Mouse (Mus musculus) erythroblast, embryonic 14.5 days (primary cell): ENCODE data around the gene Gm11111. TPM values are rescaled to one million over a fixed set of nuclear protein-coding genes. Genes with fewer than 3 reads are reported as not detected.
"Not testable (repeated sequence)": the region's sequence is repeated elsewhere in the genome, so short reads cannot be mapped to it uniquely, and the experiment has no call there.

Source experiments
- H3K27me3 ChIP-seq: 2 replicates; pipeline ENCODE4 v1.6.1; 2012; ENCODE audit warnings: inconsistent platforms; ENCODE audit not compliant: control insufficient read depth
- H3K36me3 ChIP-seq: 2 replicates; pipeline ENCODE4 v1.6.1; 2012; ENCODE audit warnings: mild to moderate bottlenecking, inconsistent platforms; ENCODE audit not compliant: control insufficient read depth
- H3K4me1 ChIP-seq: 2 replicates; pipeline ENCODE4 v1.6.1; 2012; ENCODE audit warnings: inconsistent platforms; ENCODE audit not compliant: control insufficient read depth
- H3K4me3 ChIP-seq: replicated peaks from 2 replicates; pipeline ENCODE3; 2012; ENCODE audit warnings: moderate library complexity, mild to moderate bottlenecking, inconsistent platforms
- H3K9me3 ChIP-seq: 2 replicates; pipeline ENCODE4 v1.6.1; 2012; ENCODE audit warnings: low read length, inconsistent platforms, mixed read lengths; ENCODE audit not compliant: control insufficient read depth
- GATA1 ChIP-seq: IDR thresholded peaks from 2 replicates; pipeline ENCODE4 v1.6.1; 2012; ENCODE audit warnings: low read length, inconsistent platforms, mixed read lengths
- TAL1 ChIP-seq: IDR thresholded peaks from 3 replicates; pipeline ENCODE4 v1.6.1; 2012; ENCODE audit warnings: low read length, inconsistent platforms, mixed read lengths
- polyA plus RNA-seq: library from polyadenylated mRNA; stranded (reverse); fragments of >175 nt; gene quantifications from 2 replicates; pipeline ENCODE4 v1.2.3, GENCODE M21; 2012

Gm11111 gene
- polyA plus RNA-seq, 1 experiment, result not detected

DNA sequence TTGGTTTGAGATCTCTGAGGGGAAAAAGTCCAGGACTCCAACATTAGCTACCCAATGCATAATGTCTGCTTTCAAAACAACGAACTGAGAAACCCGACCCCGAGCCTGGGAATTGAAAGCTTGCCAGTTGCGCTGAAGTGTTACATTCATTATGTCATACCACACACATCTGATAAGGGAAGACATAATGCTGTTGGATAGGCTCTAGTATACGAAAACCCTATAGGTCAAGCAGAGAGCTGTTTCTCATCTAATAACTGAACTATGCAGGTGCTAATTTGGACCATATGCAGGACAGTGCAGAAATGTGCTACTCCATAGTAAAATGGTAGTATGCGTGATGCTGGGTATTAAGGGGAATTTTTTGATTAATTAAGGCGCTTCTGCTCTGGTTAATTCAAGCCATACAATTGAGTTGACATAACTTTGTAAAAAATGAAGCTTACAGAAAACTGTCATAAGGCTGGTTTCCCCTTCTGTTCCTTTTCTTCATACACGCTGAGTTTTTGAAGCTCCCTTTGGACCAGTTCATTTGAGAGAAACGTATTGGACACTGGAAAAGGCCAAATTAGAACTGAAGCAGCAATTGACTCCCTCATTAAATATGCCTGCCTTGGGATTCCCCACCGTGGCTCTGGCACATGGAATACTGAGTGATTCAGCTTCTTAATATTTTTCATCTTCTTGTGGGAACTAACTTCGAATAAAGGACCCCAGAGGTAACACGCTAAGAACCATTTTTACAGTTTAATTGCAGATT, 22.4 kb downstream of the Gm11111 start:
- no peaks in the 10 kb centered on the region for H3K27me3 ChIP-seq
- no peaks in the 10 kb centered on the region for H3K36me3 ChIP-seq
- peaks cover 8% of the 10 kb centered on the region for H3K9me3 ChIP-seq
- H3K4me1 ChIP-seq, result no peaks in the 10 kb centered on the region
- H3K4me3 ChIP-seq, result no peak overlapping the region
- no peak for TF ChIP-seq TAL1
- no peak for TF ChIP-seq GATA1

DNA sequence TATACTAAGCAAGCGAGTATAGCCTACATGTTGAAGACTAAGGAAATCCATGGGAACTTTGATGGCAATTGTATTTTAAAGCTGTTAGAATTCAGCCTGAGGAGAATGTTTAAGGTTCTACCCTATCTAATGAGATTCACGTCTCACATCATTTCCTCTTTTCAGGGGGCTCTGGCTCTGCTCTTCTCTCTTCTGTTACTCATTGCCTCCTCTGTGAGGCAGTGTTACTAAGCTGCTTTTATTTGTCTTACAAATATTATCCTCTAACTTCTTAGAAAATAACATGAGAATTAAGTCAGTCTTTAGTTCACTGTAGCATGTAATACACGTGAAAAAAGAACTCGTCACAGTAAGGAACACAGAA, 23.0 kb downstream of the Gm11111 start:
- H3K9me3 ChIP-seq, result peaks cover 8% of the 10 kb centered on the region
- no peak for TF ChIP-seq TAL1
- no peak for TF ChIP-seq GATA1
- H3K27me3 ChIP-seq, result no peaks in the 10 kb centered on the region
- H3K36me3 ChIP-seq, result no peaks in the 10 kb centered on the region
- H3K4me1 ChIP-seq, result no peaks in the 10 kb centered on the region
- H3K4me3 ChIP-seq, result no peak overlapping the region

DNA sequence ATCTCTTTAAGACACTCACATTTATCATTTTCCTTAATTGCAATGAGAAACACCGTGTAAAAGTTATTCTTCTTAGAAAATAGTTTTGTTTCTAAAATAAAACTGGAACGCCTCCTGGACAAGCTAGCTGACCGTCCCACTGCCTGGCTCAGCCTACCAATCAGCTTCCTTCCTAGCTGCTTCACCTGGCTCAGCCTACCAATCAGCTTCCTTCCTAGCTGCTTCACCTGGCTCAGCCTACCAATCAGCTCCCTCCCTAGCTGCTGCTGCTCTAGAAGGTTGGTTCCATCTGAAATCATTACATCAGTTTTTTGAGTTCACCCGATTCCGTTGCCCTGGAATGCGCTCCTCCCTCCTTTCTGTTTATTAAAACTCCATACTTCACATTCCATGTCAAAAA, 24.0 kb downstream of the Gm11111 start:
- H3K4me1 ChIP-seq, H3K9me3 ChIP-seq, H3K4me3 ChIP-seq, H3K36me3 ChIP-seq, H3K27me3 ChIP-seq: not testable (repeated sequence)

DNA sequence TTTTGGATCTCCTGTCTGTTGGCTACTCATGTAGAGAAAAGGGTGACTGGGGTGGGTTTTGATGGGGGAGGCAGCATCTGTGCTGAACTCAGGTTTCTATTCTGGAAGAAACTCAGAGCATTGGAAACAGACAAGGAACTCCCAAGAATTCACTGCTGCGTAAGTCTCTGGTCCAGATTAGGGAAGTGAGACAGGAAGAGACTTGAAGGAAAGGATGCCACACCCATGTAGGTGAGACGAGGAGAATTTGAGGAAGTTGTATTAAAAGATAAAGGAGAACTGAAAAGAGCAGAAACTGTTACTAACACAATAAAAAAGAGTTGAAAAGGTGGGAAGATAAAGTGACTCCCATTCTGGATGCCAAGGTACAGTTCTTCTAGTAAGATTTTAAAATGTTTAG, 25.9 kb downstream of the Gm11111 start:
- no peaks in the 10 kb centered on the region for H3K36me3 ChIP-seq
- H3K4me1 ChIP-seq, result no peaks in the 10 kb centered on the region
- peaks cover 8% of the 10 kb centered on the region for H3K9me3 ChIP-seq
- TF ChIP-seq TAL1, result no peak
- TF ChIP-seq GATA1, result no peak
- H3K4me3 ChIP-seq, result no peak overlapping the region
- no peaks in the 10 kb centered on the region for H3K27me3 ChIP-seq

DNA sequence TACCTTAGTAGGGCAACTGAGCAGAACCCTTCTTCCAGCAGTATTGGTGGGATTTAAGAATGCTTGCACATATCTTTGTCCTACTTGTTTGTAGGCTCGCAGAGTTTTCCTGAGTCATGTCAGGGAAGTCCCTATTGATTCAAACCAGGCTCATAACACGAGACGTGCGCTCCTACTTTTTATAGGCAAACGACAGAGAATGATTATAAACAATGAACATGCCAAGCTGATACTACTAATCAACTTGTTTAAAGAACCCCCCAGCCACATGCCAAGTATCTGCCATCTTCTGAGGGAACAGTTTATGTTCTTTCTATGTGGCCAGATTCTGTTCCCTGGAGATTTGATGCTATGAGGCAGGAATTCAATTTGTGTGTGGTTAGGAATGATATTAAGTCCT, 28.3 kb downstream of the Gm11111 start:
- Histone ChIP-seq H3K27me3 (no peaks in the 10 kb centered on the region), H3K4me3 (no peak overlapping the region), H3K4me1 (no peaks in the 10 kb centered on the region), H3K9me3 (peaks cover 8% of the 10 kb centered on the region), H3K36me3 (no peaks in the 10 kb centered on the region)
- TF ChIP-seq GATA1, result no peak
- no peak for TF ChIP-seq TAL1

DNA sequence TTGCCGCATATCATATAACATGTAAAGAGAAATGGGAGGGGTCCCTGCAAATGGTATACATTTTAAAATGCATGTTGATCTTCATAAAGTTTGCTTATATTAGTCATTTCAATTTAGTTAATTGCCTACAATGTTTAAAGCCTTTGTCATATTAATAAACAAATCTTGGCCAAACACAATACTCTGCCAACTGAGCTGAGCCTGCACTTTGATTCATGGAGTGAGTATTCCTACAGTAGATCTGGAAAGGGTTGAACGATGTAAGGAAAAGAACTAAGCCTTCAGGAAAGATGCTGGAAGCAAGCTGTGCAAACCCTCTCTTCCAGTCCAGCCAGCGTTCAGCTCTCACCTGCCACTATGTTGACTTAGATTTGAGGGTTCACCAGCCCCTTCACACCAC, 29.6 kb downstream of the Gm11111 start:
- TF ChIP-seq GATA1 (no peak), TAL1 (no peak)
- no peaks in the 10 kb centered on the region for H3K4me1 ChIP-seq
- 0 out of 2 replicates have a peak, but pooled peaks cover 4% of the 10 kb centered on the region for H3K9me3 ChIP-seq
- H3K36me3 ChIP-seq, result no peaks in the 10 kb centered on the region
- no peak overlapping the region for H3K4me3 ChIP-seq
- no peaks in the 10 kb centered on the region for H3K27me3 ChIP-seq

DNA sequence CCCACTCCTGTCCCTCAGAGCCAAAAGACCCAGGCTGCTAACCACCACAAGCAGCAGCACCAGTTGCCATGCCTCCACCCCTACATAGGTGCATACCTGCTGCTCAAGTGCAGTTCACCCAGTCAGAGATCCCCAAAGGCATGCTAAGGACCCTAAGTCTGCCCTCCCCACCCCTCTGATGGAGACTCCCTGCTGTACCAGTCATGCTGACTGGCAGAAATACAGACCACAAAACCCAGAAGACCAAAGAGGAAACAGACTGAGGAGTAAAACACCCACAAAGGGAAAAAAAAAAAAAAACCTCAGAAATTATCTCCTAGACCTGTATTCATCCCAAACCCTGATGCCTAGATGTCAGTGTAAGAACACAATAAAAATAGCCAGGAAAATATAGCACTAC, 33.4 kb downstream of the Gm11111 start:
- H3K9me3 ChIP-seq, result no peaks in the 10 kb centered on the region
- H3K4me1 ChIP-seq, result no peaks in the 10 kb centered on the region
- no peaks in the 10 kb centered on the region for H3K36me3 ChIP-seq
- TF ChIP-seq GATA1, result no peak
- H3K27me3 ChIP-seq, result no peaks in the 10 kb centered on the region
- no peak overlapping the region for H3K4me3 ChIP-seq

Other genes with a start within 250 kb of the Gm11111 start
- not detected in 2 replicates for gene Cfap299, start 223.4 kb upstream of the Gm11111 start, polyA plus RNA-seq